Mouse (Mus musculus) retina, postnatal 7 days (tissue): ENCODE measurements at regions not wholly inside any gene's neighbourhood (a gene's known extent, or its start where the extent isn't known, plus 50 kb on each side); places are given as distances from the start of the nearest gene placed in this dataset.
"Not testable (repeated sequence)": the region's sequence is repeated elsewhere in the genome, so short reads cannot be mapped to it uniquely, and the experiment has no call there.

Source experiments
- DNase-seq: peaks from one replicate; pipeline ENCODE4 v3.0.0-alpha.2; 2012; ENCODE audit warnings: low read depth, low spot score

- DNase-seq = no peak
These were observed 520.2 kb upstream of the Stxbp6 start for GRCm38 (mm10) chr12:45594689-45595088.

- DNase-seq = no peak
These were observed 515.7 kb upstream of the Stxbp6 start for GRCm38 (mm10) chr12:45590191-45590590.

GRCm38 (mm10) chr12:45585763-45586162 is 511.3 kb upstream of the Stxbp6 start:
- DNase-seq = no peak

GRCm38 (mm10) chr12:45563325-45564030 is 489.0 kb upstream of the Stxbp6 start:
- DNase-seq = no peak

- DNase-seq = no peak
These were observed 488.2 kb upstream of the Stxbp6 start for GRCm38 (mm10) chr12:45562637-45563220.

- no peak for DNase-seq
These were observed 487.4 kb upstream of the Stxbp6 start for GRCm38 (mm10) chr12:45561889-45562288.

GRCm38 (mm10) chr12:45561362-45561761 is 486.9 kb upstream of the Stxbp6 start:
- DNase-seq = no peak

- not testable (repeated sequence) for DNase-seq
These were observed 475.4 kb upstream of the Stxbp6 start for GRCm38 (mm10) chr12:45549906-45550305.

- DNase-seq = no peak
These were observed 445.0 kb upstream of the Stxbp6 start for GRCm38 (mm10) chr12:45519554-45519953.

GRCm38 (mm10) chr12:45514459-45514858 is 439.9 kb upstream of the Stxbp6 start:
- DNase-seq = no peak

GRCm38 (mm10) chr12:45507400-45507982 is 433.0 kb upstream of the Stxbp6 start:
- no peak for DNase-seq

- no peak for DNase-seq
These were observed 425.3 kb upstream of the Stxbp6 start for GRCm38 (mm10) chr12:45499834-45500233.

GRCm38 (mm10) chr12:45498230-45498629 is 423.7 kb upstream of the Stxbp6 start:
- no peak for DNase-seq

- DNase-seq = no peak
These were observed 414.5 kb upstream of the Stxbp6 start for GRCm38 (mm10) chr12:45489029-45489428.

GRCm38 (mm10) chr12:45476881-45477280 is 402.4 kb upstream of the Stxbp6 start:
- DNase-seq = no peak

GRCm38 (mm10) chr12:45468093-45468492 is 393.6 kb upstream of the Stxbp6 start:
- no peak for DNase-seq

- DNase-seq = no peak
These were observed 392.5 kb upstream of the Stxbp6 start for GRCm38 (mm10) chr12:45467058-45467457.

GRCm38 (mm10) chr12:45466066-45466465 is 391.6 kb upstream of the Stxbp6 start:
- no peak for DNase-seq

- no peak for DNase-seq
These were observed 390.4 kb upstream of the Stxbp6 start for GRCm38 (mm10) chr12:45464952-45465351.

GRCm38 (mm10) chr12:45458746-45459145 is 384.2 kb upstream of the Stxbp6 start:
- not testable (repeated sequence) for DNase-seq

- DNase-seq = peak; percentile 34
These were observed 369.1 kb upstream of the Stxbp6 start for GRCm38 (mm10) chr12:45443512-45444190.

- no peak for DNase-seq
These were observed 368.0 kb upstream of the Stxbp6 start for GRCm38 (mm10) chr12:45442474-45442873.
